Mouse (Mus musculus) lung, embryonic 14.5 days (tissue): Measurements from ENCODE around the gene Paox. TPM values are rescaled to one million over a fixed set of nuclear protein-coding genes. Genes with fewer than 3 reads are reported as not detected.

Experiments used
- ATAC-seq: fragments of 200-750 bp; cut with Nextera tagmentation; 2 replicates; pipeline ENCODE4 v1.8.0; 2017; ENCODE audit warnings: mild to moderate bottlenecking, moderate TSS enrichment, moderate library complexity; ENCODE audit not compliant: insufficient read depth
- DNase-seq: peaks from one replicate; pipeline ENCODE4 v3.0.0-alpha.2; 2015
- H3K27ac ChIP-seq: fragments of 300-500 bp; sonication (generic); 2 replicates; pipeline ENCODE4 v1.5.1; 2014; ENCODE audit warnings: low read depth, mild to moderate bottlenecking, moderate library complexity
- H3K27me3 ChIP-seq: fragments of 300-500 bp; sonication (generic); 2 replicates; pipeline ENCODE4 v1.6.1; 2014; ENCODE audit warnings: low read length, control low read depth; ENCODE audit not compliant: insufficient read depth
- H3K36me3 ChIP-seq: fragments of 300-500 bp; sonication (generic); 2 replicates; pipeline ENCODE4 v1.6.1; 2014; ENCODE audit warnings: control low read depth; ENCODE audit not compliant: insufficient read depth
- H3K4me1 ChIP-seq: fragments of 300-500 bp; sonication (generic); 2 replicates; pipeline ENCODE4 v1.6.1; 2014; ENCODE audit warnings: antibody characterized with exemption, control low read depth; ENCODE audit not compliant: insufficient read depth
- H3K4me2 ChIP-seq: fragments of 300-500 bp; sonication (generic); 2 replicates; pipeline ENCODE4 v1.6.1; 2014; ENCODE audit warnings: mild to moderate bottlenecking
- H3K4me3 ChIP-seq: fragments of 300-500 bp; sonication (generic); 2 replicates; pipeline ENCODE4 v1.5.1; 2014; ENCODE audit warnings: low read depth, low read length
- H3K9ac ChIP-seq: fragments of 300-500 bp; sonication (generic); 2 replicates; pipeline ENCODE4 v1.6.1; 2014
- H3K9me3 ChIP-seq: fragments of 300-500 bp; sonication (generic); 2 replicates; pipeline ENCODE4 v1.6.1; 2016; ENCODE audit warnings: low read depth, low read length, control low read depth
- CTCF ChIP-seq: IDR thresholded peaks from 2 replicates; pipeline ENCODE4 v1.5.1; 2016; ENCODE audit warnings: antibody characterized with exemption, low read depth
- WGBS: fragments of 180-500 bp; shearing (Covaris S2); extraction: QIAGEN DNeasy Blood & Tissue Kit; methylation state at CpG from one replicate; pipeline ENCODE4 v1.1.7; 2014; 5-methylcytosine and 5-hydroxymethylcytosine counted together
- polyA plus RNA-seq: library from polyadenylated mRNA; unstranded; fragments of >200 nt; fragmentation: Nextera tagmentation; extraction: Ambion mirVana; gene quantifications from 2 replicates; pipeline ENCODE4 v1.2.1, GENCODE M21; 2014

Gene Paox
- polyA plus RNA-seq, 1 experiment from 2014 or later = 21.3 TPM

- no peaks in the 10 kb centered on the region for H3K27me3 ChIP-seq
- H3K4me1 ChIP-seq = no peaks in the 10 kb centered on the region
- no peak for TF ChIP-seq CTCF
- H3K4me3 ChIP-seq = no peak overlapping the region
- H3K9ac ChIP-seq = no peak overlapping the region
- H3K27ac ChIP-seq = no peak overlapping the region
- ATAC-seq (no peak), DNase-seq (no peak)
- H3K9me3 ChIP-seq = no peaks in the 10 kb centered on the region
- WGBS = 78% methylated on average over 2 of the region's 2 CpGs
- H3K36me3 ChIP-seq = no peaks in the 10 kb centered on the region
- no peak overlapping the region for H3K4me2 ChIP-seq
These were observed 63.6 kb downstream of the Paox start for GRCm38 (mm10) chr7:140179176-140179575.

GRCm38 (mm10) chr7:140180692-140181091, 65.1 kb downstream of the Paox start:
- H3K27ac ChIP-seq = no peak overlapping the region
- H3K9ac ChIP-seq = no peak overlapping the region
- no peaks in the 10 kb centered on the region for H3K9me3 ChIP-seq
- WGBS = 66% methylated on average over 2 of the region's 2 CpGs
- no peaks in the 10 kb centered on the region for H3K36me3 ChIP-seq
- no peak for ATAC-seq
- TF ChIP-seq CTCF = no peak
- no peaks in the 10 kb centered on the region for H3K4me1 ChIP-seq
- no peak overlapping the region for H3K4me3 ChIP-seq
- no peak overlapping the region for H3K4me2 ChIP-seq
- DNase-seq = no peak
- no peaks in the 10 kb centered on the region for H3K27me3 ChIP-seq

GRCm38 (mm10) chr7:140184206-140184605, 68.6 kb downstream of the Paox start:
- Histone ChIP-seq H3K27me3 (no peaks in the 10 kb centered on the region), H3K4me1 (no peaks in the 10 kb centered on the region), H3K9me3 (no peaks in the 10 kb centered on the region), H3K27ac (no peak overlapping the region), H3K4me2 (no peak overlapping the region), H3K36me3 (no peaks in the 10 kb centered on the region), H3K9ac (no peak overlapping the region), H3K4me3 (no peak overlapping the region)
- TF ChIP-seq CTCF = no peak
- WGBS = 75% methylated on average over 4 of the region's 4 CpGs
- no peak for ATAC-seq
- DNase-seq = no peak

Other genes starting within 250 kb of the Paox start
- 0.45 and 0.53 TPM in 2 replicates for gene Kndc1, start 221.1 kb upstream of the Paox start, polyA plus RNA-seq
- 0.14 TPM in 1 of 2 replicates, not detected in the other for gene Utf1, start 172.0 kb upstream of the Paox start, polyA plus RNA-seq
- 0.30 and 0.37 TPM in 2 replicates for gene 6430531B16Rik, start 137.0 kb upstream of the Paox start, polyA plus RNA-seq
- 1.7 and 2.0 TPM in 2 replicates for gene Adam8, start 123.2 kb upstream of the Paox start, polyA plus RNA-seq
- gene Zfp511, start 79.4 kb upstream of the Paox start, polyA plus RNA-seq = 39.1 and 39.5 TPM in 2 replicates
- gene Tubgcp2, start 79.1 kb upstream of the Paox start, polyA plus RNA-seq = 63.0 and 65.8 TPM in 2 replicates
- not detected in 2 replicates for gene Msx3, start 66.7 kb upstream of the Paox start, polyA plus RNA-seq
- gene Caly, start 33.3 kb upstream of the Paox start, polyA plus RNA-seq = 0.46 TPM in 1 of 2 replicates, not detected in the other
- 0.43 TPM in 1 of 2 replicates, not detected in the other for gene Prap1, start 22.4 kb upstream of the Paox start, polyA plus RNA-seq
- gene Fuom, start 13.4 kb upstream of the Paox start, polyA plus RNA-seq = 10.5 and 16.5 TPM in 2 replicates
- 148 and 164 TPM in 2 replicates for gene Echs1, start 677 bp downstream of the Paox start, polyA plus RNA-seq
- 24.8 and 28.4 TPM in 2 replicates for gene Mtg1, start 21.8 kb downstream of the Paox start, polyA plus RNA-seq
- 0.12 and 0.20 TPM in 2 replicates for gene Sprn, start 39.1 kb downstream of the Paox start, polyA plus RNA-seq
- gene Olfr522, start 49.0 kb downstream of the Paox start, polyA plus RNA-seq = not detected in 2 replicates
- not detected in 2 replicates for gene Olfr523, start 57.4 kb downstream of the Paox start, polyA plus RNA-seq
- gene Olfr524, start 90.2 kb downstream of the Paox start, polyA plus RNA-seq = not detected in 2 replicates
- not detected in 2 replicates for gene Cd163l1, start 102.5 kb downstream of the Paox start, polyA plus RNA-seq
- gene 5830411N06Rik, start 131.5 kb downstream of the Paox start, polyA plus RNA-seq = not detected in 2 replicates
- not detected in 2 replicates for gene Olfr525, start 205.1 kb downstream of the Paox start, polyA plus RNA-seq
- gene Olfr527, start 218.2 kb downstream of the Paox start, polyA plus RNA-seq = not detected in 2 replicates
- gene Olfr60, start 245.9 kb downstream of the Paox start, polyA plus RNA-seq = not detected in 2 replicates